ENCODE assay signal across 13 mouse cellular contexts in the genomic region with DNA sequence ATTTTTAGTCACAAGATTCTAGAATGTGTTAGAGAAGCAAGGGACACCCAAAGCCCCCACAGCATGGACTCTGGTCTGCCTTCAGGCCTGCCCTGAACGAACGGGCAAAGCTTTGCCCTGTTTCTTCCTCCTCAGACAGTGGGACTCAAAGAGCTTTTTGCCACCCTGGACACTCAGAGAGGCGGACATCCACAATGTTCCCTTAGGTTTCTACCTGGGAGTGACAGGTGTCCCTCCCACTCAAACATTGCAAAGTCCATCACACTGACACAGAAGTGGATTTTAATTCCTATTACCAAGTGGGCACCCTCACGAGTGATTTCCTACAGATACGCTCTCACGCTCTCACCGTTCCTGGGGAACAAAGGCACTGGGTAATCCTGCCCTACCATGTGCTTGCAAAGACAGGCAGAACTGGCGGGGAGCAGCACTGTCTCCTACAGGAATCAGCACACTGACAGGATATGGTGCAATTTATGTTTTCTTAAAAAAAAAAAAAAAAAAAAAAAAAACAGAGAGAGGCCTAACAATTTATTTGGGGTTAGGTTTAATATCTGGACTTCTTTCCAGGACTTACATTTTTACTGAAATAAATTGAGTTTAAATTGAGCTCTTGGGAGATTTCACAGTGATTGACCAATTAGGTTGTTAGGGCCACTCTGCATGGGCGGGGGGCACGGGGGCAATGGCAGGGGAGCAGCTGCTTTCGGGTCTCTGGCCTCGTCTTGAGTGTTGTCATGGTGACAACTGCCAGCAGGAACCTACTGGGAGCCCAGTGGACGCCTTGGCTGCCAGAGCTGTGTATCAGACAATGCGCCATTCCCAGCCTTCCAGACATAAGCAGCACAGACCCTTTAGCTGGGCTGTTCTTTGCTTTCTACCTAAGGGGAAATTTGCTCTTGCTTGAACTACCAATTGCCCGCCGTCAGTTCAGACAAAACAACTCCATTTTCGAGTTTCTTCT.
DNase-seq lines count a peak whose midpoint lies in the region; ATAC-seq lines count a peak whose summit lies in the region.
"Had no signal": no experiment of that assay in that cellular context is flagged by ENCODE, and none has a peak within 500 bp of the region (broad histone marks: within the 10 kb centered on the region; RNA-seq: fewer than 3 reads in every experiment).

No protein-coding gene starts in this region.

- H3K9ac ChIP-seq in limb, embryonic 11.5 days (ENCODE audit: low read length): no peak overlapping the region
- no peak overlapping the region for H3K9ac ChIP-seq in forebrain, embryonic 15.5 days (replicated peaks)

- H3K4me1 ChIP-seq in limb, embryonic 11.5 days (ENCODE audit: control insufficient read depth, insufficient read depth, low read length): no peaks in the 10 kb centered on the region
- H3K4me1 ChIP-seq in limb, embryonic 10.5 days: peaks cover 4% of the 10 kb centered on the region; the same call in 1 of the 2 replicates
- peaks cover 30% of the 10 kb centered on the region for H3K4me1 ChIP-seq in forebrain, embryonic 15.5 days
- H3K4me1 ChIP-seq in midbrain, embryonic 10.5 days: peaks cover 33% of the 10 kb centered on the region
- H3K4me1 ChIP-seq: heart, embryonic 10.5 days; megakaryocyte, embryonic 14.5 days had no signal

- no peaks in the 10 kb centered on the region for H3K9me3 ChIP-seq in limb, embryonic 11.5 days (ENCODE audit: control insufficient read depth, low read length)
- no peaks in the 10 kb centered on the region for H3K9me3 ChIP-seq in limb, embryonic 10.5 days (replicated peaks)
- no peaks in the 10 kb centered on the region for H3K9me3 ChIP-seq in forebrain, embryonic 15.5 days
- H3K9me3 ChIP-seq in midbrain, embryonic 10.5 days (replicated peaks): no peaks in the 10 kb centered on the region
- H3K9me3 ChIP-seq: heart, embryonic 10.5 days had no signal

- H3K4me2 ChIP-seq in limb, embryonic 11.5 days (ENCODE audit: low read depth, severe bottlenecking): no peak overlapping the region
- H3K4me2 ChIP-seq in forebrain, embryonic 15.5 days (replicated peaks): no peak overlapping the region

- 0 out of 2 replicates have a peak, but pooled peaks have one; percentile 31 for ATAC-seq in limb, embryonic 11.5 days (ENCODE audit: insufficient number of reproducible peaks, low FRiP score, low TSS enrichment, low read depth)
- peak; percentile 81 for ATAC-seq in forebrain, embryonic 15.5 days (replicated peaks)

- no peak overlapping the region for H3K4me3 ChIP-seq in limb, embryonic 11.5 days (ENCODE audit: low read depth, low read length)
- H3K4me3 ChIP-seq in limb, embryonic 10.5 days: no peak overlapping the region
- H3K4me3 ChIP-seq in forebrain, embryonic 15.5 days: no peak overlapping the region
- no peak overlapping the region for H3K4me3 ChIP-seq in midbrain, embryonic 10.5 days
- H3K4me3 ChIP-seq: heart, embryonic 10.5 days; megakaryocyte, embryonic 14.5 days had no signal

- no peaks in the 10 kb centered on the region for H3K36me3 ChIP-seq in limb, embryonic 11.5 days (ENCODE audit: control insufficient read depth, insufficient read depth, low read length)
- no peaks in the 10 kb centered on the region for H3K36me3 ChIP-seq in limb, embryonic 10.5 days
- no peaks in the 10 kb centered on the region for H3K36me3 ChIP-seq in forebrain, embryonic 15.5 days
- no peaks in the 10 kb centered on the region for H3K36me3 ChIP-seq in midbrain, embryonic 10.5 days
- H3K36me3 ChIP-seq: heart, embryonic 10.5 days had no signal

- no peak overlapping the region for H3K27ac ChIP-seq in limb, embryonic 11.5 days (replicated peaks; ENCODE audit: low read depth, low read length)
- no peak overlapping the region for H3K27ac ChIP-seq in limb, embryonic 10.5 days
- peak overlapping the region; percentile 57 for H3K27ac ChIP-seq in forebrain, embryonic 15.5 days (replicated peaks)
- H3K27ac ChIP-seq in midbrain, embryonic 10.5 days (replicated peaks): peak overlapping the region; percentile 78
- H3K27ac ChIP-seq: heart, embryonic 10.5 days; stomach, postnatal 0 days had no signal

- 60% methylated on average over 17 of the region's 17 CpGs for WGBS in limb, embryonic 11.5 days
- WGBS in limb, embryonic 10.5 days: 71% methylated on average over 17 of the region's 17 CpGs
- 38% methylated on average over 17 of the region's 17 CpGs for WGBS in forebrain, embryonic 15.5 days
- WGBS in midbrain, embryonic 10.5 days: 40% methylated on average over 17 of the region's 17 CpGs

- DNase-seq in limb, embryonic 11.5 days (ENCODE audit: low spot score): peak; percentile 31
- DNase-seq in limb, embryonic 10.5 days (ENCODE audit: low spot score): no peak
- DNase-seq in midbrain, embryonic 10.5 days (ENCODE audit: low spot score): peak; percentile 79
- DNase-seq in retina, postnatal 1 day: peak; percentile 93
- no peak for DNase-seq in urinary bladder, postnatal 36 days (ENCODE audit: low spot score in 2 of 2)
- no peak for DNase-seq in kidney, postnatal 14 days
- no peak for DNase-seq in adrenal gland, adult 8-10 months
- DNase-seq: liver; right cerebral cortex, adult 18-20 months had no signal

- no peaks in the 10 kb centered on the region for H3K27me3 ChIP-seq in limb, embryonic 11.5 days (ENCODE audit: control insufficient read depth, insufficient read depth, low read length)
- no peaks in the 10 kb centered on the region for H3K27me3 ChIP-seq in limb, embryonic 10.5 days (ENCODE audit: low read depth, poor library complexity, severe bottlenecking)
- peaks cover 5% of the 10 kb centered on the region; the same call in 1 of the 2 replicates for H3K27me3 ChIP-seq in forebrain, embryonic 15.5 days
- peaks cover 7% of the 10 kb centered on the region for H3K27me3 ChIP-seq in midbrain, embryonic 10.5 days (ENCODE audit: low read depth, poor library complexity, severe bottlenecking)
- H3K27me3 ChIP-seq: megakaryocyte, embryonic 14.5 days had no signal

Comparison
In these comparisons a context has a peak if more than half of its experiments do, and no peak if none do; other contexts are left out.
1. DNase-seq: peak in limb, embryonic 11.5 days (single experiment), midbrain, embryonic 10.5 days (single experiment) and retina, postnatal 1 day (single experiment); none in limb, embryonic 10.5 days (single experiment), urinary bladder, postnatal 36 days (0 of 2), kidney, postnatal 14 days (single experiment) and adrenal gland, adult 8-10 months (single experiment).
2. H3K27ac ChIP-seq: peak in forebrain, embryonic 15.5 days (single experiment) and midbrain, embryonic 10.5 days (single experiment); none in limb, embryonic 11.5 days (single experiment) and limb, embryonic 10.5 days (single experiment).